Comparison of ENCODE assay signal across 8 mouse cellular contexts in genomic region chr1:125435369-125436135, GRCm38 (mm10). TPM values are rescaled to one million over a fixed set of nuclear protein-coding genes. Genes with fewer than 3 reads are reported as not detected.
DNase-seq lines count a peak whose midpoint lies in the region; ATAC-seq and TF ChIP-seq lines count a peak whose summit lies in the region.

Gene Actr3, minus strand, starts transcription at chr1:125435727.

- no peaks in the 10 kb centered on the region for H3K36me3 ChIP-seq in kidney, embryonic 14.5 days (ENCODE audit: control insufficient read depth, insufficient read depth, low read length)
- H3K36me3 ChIP-seq in limb, embryonic 15.5 days, result no peaks in the 10 kb centered on the region

- peak within 1 kb of the TSS; percentile 82 for H3K9ac ChIP-seq in kidney, embryonic 14.5 days (ENCODE audit: low read depth, low read length)
- H3K9ac ChIP-seq in limb, embryonic 15.5 days, result peak within 1 kb of the TSS; percentile 97

- peak; percentile 97 for ATAC-seq in kidney, embryonic 14.5 days (ENCODE audit: low FRiP score, low TSS enrichment)
- ATAC-seq in limb, embryonic 15.5 days (ENCODE audit: insufficient number of reproducible peaks, low FRiP score, low TSS enrichment, low read depth), result peak; percentile 97

- peaks cover 30% of the 10 kb centered on the region for H3K4me1 ChIP-seq in bone marrow macrophage, adult 2 months (ENCODE audit: control insufficient read depth, insufficient read depth, low read length)
- H3K4me1 ChIP-seq in embryonic fibroblast, embryonic 13.5 days (ENCODE audit: control insufficient read depth, insufficient read depth, low read length), result peaks cover 6% of the 10 kb centered on the region
- H3K4me1 ChIP-seq in kidney, embryonic 14.5 days (ENCODE audit: control insufficient read depth, insufficient read depth, low read length), result peaks cover 11% of the 10 kb centered on the region
- H3K4me1 ChIP-seq in limb, embryonic 15.5 days, result peaks cover 9% of the 10 kb centered on the region

- no peaks in the 10 kb centered on the region for H3K9me3 ChIP-seq in kidney, embryonic 14.5 days (ENCODE audit: control insufficient read depth, low read length)
- H3K9me3 ChIP-seq in limb, embryonic 15.5 days, result no peaks in the 10 kb centered on the region

- under 1% methylated on average over 44 of the region's 59 CpGs for WGBS in kidney, embryonic 14.5 days
- WGBS in limb, embryonic 15.5 days, result under 1% methylated on average over 49 of the region's 59 CpGs

- no peak for TF ChIP-seq CTCF in bone marrow macrophage, adult 2 months (IDR thresholded peaks at IDR 0.05; ENCODE audit: low read depth, low read length)
- TF ChIP-seq CTCF in embryonic fibroblast, embryonic 13.5 days (IDR thresholded peaks at IDR 0.05; ENCODE audit: borderline replicate concordance, insufficient read depth, low read length), result no peak

- H3K27me3 ChIP-seq in kidney, embryonic 14.5 days (ENCODE audit: control insufficient read depth, insufficient read depth, low read length), result no peaks in the 10 kb centered on the region; the same call in 1 of the 2 replicates
- no peaks in the 10 kb centered on the region for H3K27me3 ChIP-seq in limb, embryonic 15.5 days

- H3K4me3 ChIP-seq in bone marrow macrophage, adult 2 months (ENCODE audit: insufficient read depth, low read length), result peak within 1 kb of the TSS; percentile 91
- peak within 1 kb of the TSS; percentile 89 for H3K4me3 ChIP-seq in embryonic fibroblast, embryonic 13.5 days (ENCODE audit: insufficient read depth, low read length)
- H3K4me3 ChIP-seq in kidney, embryonic 14.5 days (ENCODE audit: low read length), result peak within 1 kb of the TSS; percentile 83
- H3K4me3 ChIP-seq in limb, embryonic 15.5 days, result peak within 1 kb of the TSS; percentile 88

- peak within 1 kb of the TSS; percentile 58 for H3K4me2 ChIP-seq in kidney, embryonic 14.5 days (replicated peaks; ENCODE audit: low read depth, low read length)
- peak within 1 kb of the TSS; percentile 47 for H3K4me2 ChIP-seq in limb, embryonic 15.5 days

- peak within 1 kb of the TSS; percentile 97 for H3K27ac ChIP-seq in bone marrow macrophage, adult 2 months (ENCODE audit: insufficient read depth, low read depth, low read length)
- H3K27ac ChIP-seq in embryonic fibroblast, embryonic 13.5 days (ENCODE audit: insufficient read depth, low read length), result peak within 1 kb of the TSS; percentile 98
- peak within 1 kb of the TSS; percentile 97 for H3K27ac ChIP-seq in kidney, embryonic 14.5 days (ENCODE audit: low read depth, low read length)
- H3K27ac ChIP-seq in limb, embryonic 15.5 days, result peak within 1 kb of the TSS; percentile 98

- TF ChIP-seq POLR2A in bone marrow macrophage, adult 2 months (IDR thresholded peaks at IDR 0.05; ENCODE audit: borderline replicate concordance, low read depth, low read length), result no peak
- peak; percentile 97 for TF ChIP-seq POLR2A in embryonic fibroblast, embryonic 13.5 days (IDR thresholded peaks at IDR 0.05; ENCODE audit: low read depth, low read length)

- DNase-seq in A20 (ENCODE audit: low read depth, low spot score), result peak; percentile 100
- peak; percentile 100 for DNase-seq in heart, adult 9 months (ENCODE audit: low spot score in 2 of 2)
- DNase-seq in monocyte, adult 2 months (ENCODE audit: low read depth in 1 of 2, low spot score in 2 of 2), result peak; percentile 99
- peak; percentile 99 to 100 for DNase-seq in spleen, postnatal 36 days (ENCODE audit: low spot score in 2 of 2)

RNA-seq across cellular contexts. Expression of gene Actr3, which starts in this region (rescaled TPM):
- 624 and 643 TPM in 2 replicates for polyA plus RNA-seq in bone marrow macrophage, adult 2 months (2012; ENCODE audit: insufficient read depth, insufficient read length, missing spikeins)
- 452 and 485 TPM in 2 replicates for polyA plus RNA-seq in embryonic fibroblast, embryonic 13.5 days (2011; ENCODE audit: insufficient read length, low read depth, missing spikeins)
- polyA plus RNA-seq in kidney, embryonic 14.5 days (2014; fragmentation: Nextera tagmentation; extraction: Ambion mirVana), result 183 and 275 TPM in 2 replicates
- polyA plus RNA-seq in limb, embryonic 15.5 days (2015; fragmentation: Nextera tagmentation; extraction: Ambion mirVana), result 267 and 277 TPM in 2 replicates

Comparison
In these comparisons a context has a peak if more than half of its experiments do, and no peak if none do; other contexts are left out.
1. Peak in every context shown above with its lines: DNase-seq, ATAC-seq, H3K4me3 ChIP-seq and H3K27ac ChIP-seq.